Mouse (Mus musculus): Measurements from ENCODE around the gene CT030661.1.
"Not testable (repeated sequence)": the region's sequence is repeated elsewhere in the genome, so short reads cannot be mapped to it uniquely, and the experiment has no call there.

CT030661.1 gene

GRCm38 (mm10) chr17:22314730-22315226 lies at the start of gene CT030661.1:
Gene CT030661.1 (minus strand): TSS chr17:22314837.
- DNase-seq (ENCODE audit: low read depth, low spot score), result peak; percentile 92

GRCm38 (mm10) chr17:22363895-22364294 lies 49.3 kb upstream of the CT030661.1 start:
- no peak for DNase-seq (ENCODE audit: low read depth, low spot score)

GRCm38 (mm10) chr17:22361101-22361781 lies 46.6 kb upstream of the CT030661.1 start, which contains the start of the genes Zfp944 and Zfp758:
Gene Zfp944 (minus strand): TSS chr17:22361400.
Gene Zfp758 (plus strand): TSS chr17:22361453.
- peak; percentile 83 for DNase-seq (ENCODE audit: low read depth, low spot score)

- peak; percentile 80 for DNase-seq (ENCODE audit: low read depth, low spot score)
Observed at GRCm38 (mm10) chr17:22360572-22360971, 45.9 kb upstream of the CT030661.1 start.

GRCm38 (mm10) chr17:22352794-22353193 lies 38.2 kb upstream of the CT030661.1 start:
- peak; percentile 58 for DNase-seq (ENCODE audit: low read depth, low spot score)

GRCm38 (mm10) chr17:22315247-22315646 lies 610 bp upstream of the CT030661.1 start:
- DNase-seq (ENCODE audit: low read depth, low spot score), result not testable (repeated sequence)

GRCm38 (mm10) chr17:22314219-22314618 lies 418 bp downstream of the CT030661.1 start:
- DNase-seq (ENCODE audit: low read depth, low spot score), result not testable (repeated sequence)

Data from A20 (cell line).